Mouse (Mus musculus): Measurements from ENCODE around the gene Pi4kb.
A peak's percentile ranks its signal among the peaks of the same experiment; 100 is the strongest.

Gene Pi4kb

DNA sequence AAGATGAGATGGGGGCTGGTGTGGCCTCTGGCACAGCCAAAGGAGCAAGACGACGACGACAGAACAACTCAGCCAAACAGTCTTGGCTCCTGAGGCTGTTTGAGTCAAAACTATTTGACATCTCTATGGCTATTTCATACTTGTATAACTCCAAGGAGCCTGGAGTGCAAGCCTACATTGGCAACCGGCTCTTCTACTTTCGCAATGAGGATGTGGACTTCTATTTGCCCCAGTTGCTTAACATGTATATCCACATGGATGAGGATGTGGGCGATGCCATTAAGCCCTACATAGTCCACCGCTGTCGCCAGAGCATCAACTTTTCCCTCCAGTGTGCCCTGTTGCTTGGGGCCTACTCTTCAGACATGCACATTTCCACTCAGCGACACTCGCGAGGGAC is 9.8 kb downstream of the Pi4kb start:
- TF ChIP-seq GATA4 (IDR thresholded peaks at IDR 0.05; ENCODE audit: insufficient replicate concordance, low read length), result no peak

DNA sequence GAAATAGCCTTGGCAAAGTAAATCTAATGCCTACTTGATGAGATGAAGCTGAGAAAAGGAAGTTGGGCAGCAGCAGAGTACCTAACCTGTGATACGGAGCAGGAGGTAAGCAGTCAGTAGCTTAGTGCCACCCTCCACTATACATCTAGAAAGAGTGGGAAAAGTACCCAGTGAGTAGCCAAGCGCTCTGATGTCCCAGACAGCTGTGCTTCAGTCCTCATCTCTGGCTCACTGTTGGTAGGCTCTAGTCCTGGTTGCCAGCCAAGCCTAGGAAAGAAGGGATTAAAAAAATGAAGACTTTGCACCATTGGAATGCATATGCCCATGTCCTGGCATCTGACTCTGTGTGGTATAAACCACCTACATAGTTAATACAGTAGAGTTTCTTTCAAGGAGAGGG is 11.0 kb downstream of the Pi4kb start:
- TF ChIP-seq GATA4 (IDR thresholded peaks at IDR 0.05; ENCODE audit: insufficient replicate concordance, low read length), result no peak

DNA sequence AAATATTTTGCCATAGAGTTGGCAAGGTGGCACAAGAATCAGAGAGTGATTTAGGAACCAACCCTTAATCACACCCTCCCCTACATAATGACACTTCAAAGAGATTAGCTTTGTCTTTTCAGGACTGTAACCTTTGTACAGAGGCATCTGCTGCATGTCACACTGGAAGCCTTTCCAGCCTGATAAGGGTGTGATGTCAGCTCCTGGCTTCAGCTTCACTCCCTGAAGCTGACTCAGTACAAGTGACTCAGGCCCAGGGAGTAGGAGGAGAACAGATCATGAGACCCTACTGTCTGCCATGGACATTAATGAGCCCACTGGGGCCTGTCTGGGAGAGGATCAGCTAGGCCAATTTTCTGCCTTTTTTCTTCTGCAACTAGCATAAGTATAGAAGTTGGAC is 13.0 kb downstream of the Pi4kb start:
- peak; percentile 68; the same call in 1 of the 2 replicates for TF ChIP-seq GATA4 (IDR thresholded peaks at IDR 0.05; ENCODE audit: insufficient replicate concordance, low read length)

DNA sequence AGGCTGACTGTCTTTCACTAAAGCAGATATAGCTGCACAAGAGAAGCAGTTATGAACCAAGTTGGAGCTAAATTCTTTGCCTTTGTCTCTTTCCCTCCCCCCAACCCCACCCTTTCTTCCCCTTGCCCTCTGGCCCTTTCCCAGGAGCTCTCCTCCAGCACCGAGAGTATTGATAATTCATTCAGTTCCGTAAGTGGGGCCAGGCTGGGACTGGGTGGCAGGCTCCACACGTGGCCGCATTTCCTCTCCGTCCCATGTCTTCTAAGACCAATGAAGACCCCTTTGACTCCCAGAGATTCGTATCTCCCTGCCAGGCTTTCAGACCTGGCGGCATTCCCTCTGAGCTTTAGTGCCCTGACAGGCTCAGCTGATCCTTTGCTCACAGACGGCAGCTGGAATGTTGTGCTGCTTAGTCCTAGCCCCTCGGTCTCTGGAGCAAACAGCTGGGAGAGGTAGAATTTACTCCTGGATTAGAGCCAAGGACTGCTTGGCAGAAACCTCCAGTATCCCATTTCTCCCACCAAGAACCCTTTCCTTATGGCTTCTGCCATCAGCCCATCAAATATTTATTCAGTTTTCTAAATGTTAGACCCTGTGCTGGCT is 14.7 kb downstream of the Pi4kb start:
- no peak for TF ChIP-seq GATA4 (IDR thresholded peaks at IDR 0.05; ENCODE audit: insufficient replicate concordance, low read length)

DNA sequence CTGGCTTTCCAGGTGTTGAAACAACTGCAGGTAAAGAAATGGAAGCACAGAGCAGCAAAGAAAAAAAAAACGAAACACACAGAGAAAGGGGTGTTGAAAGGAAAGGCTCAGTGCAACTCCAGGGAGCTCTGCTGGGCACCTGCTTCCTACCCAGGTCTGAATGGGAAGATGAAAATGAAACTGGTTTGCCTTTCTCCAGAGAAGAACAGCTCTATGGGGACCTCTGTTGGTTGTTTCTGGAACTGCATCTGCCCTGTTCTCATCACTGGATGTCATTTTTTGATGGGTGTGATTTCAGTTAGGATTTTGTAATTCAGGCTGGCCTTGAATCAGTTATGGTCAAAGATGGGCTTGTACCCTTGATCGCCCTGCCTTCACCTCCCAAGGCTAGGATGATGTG is 22.4 kb downstream of the Pi4kb start:
- no peak for TF ChIP-seq GATA4 (IDR thresholded peaks at IDR 0.05; ENCODE audit: insufficient replicate concordance, low read length)

DNA sequence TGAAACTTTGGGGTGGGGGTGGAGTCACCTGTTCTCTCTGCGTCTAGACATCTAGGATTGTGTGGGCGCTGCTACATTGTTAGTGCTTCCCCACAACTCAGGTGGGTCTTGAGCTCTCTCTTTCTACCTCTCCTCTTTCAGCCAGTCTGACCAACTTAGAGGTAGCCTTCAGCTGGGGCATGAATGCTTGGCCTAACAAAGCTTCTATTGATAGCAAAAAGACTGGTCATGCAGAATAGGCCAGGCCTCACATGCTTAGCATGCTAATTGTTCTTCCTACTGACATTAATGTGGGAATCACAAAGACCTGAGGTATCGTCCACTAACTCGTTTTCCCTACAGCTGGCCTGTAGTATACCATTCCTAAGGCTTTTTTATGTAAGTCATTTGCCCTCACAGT is 28.0 kb downstream of the Pi4kb start:
- no peak for TF ChIP-seq GATA4 (IDR thresholded peaks at IDR 0.05; ENCODE audit: insufficient replicate concordance, low read length)

DNA sequence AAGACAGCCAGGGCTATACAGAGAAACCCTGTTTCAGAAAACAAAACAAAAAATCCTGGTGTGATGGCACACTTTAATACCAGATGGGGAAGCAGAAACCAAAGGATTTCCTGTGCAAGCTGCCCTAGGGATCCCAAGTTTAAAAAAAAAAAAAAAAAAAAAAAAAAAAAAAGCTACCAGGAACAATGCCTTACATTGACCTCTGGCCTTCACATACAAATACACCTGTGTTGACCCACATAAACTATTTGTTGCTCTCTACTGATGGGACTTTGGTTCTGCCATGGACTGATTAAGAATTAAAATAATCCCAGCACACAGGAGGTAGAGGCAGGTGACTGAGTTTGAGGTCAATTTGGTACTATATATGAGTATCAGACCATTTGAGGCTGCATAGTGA is 28.7 kb downstream of the Pi4kb start:
- TF ChIP-seq GATA4 (IDR thresholded peaks at IDR 0.05; ENCODE audit: insufficient replicate concordance, low read length), result no peak

DNA sequence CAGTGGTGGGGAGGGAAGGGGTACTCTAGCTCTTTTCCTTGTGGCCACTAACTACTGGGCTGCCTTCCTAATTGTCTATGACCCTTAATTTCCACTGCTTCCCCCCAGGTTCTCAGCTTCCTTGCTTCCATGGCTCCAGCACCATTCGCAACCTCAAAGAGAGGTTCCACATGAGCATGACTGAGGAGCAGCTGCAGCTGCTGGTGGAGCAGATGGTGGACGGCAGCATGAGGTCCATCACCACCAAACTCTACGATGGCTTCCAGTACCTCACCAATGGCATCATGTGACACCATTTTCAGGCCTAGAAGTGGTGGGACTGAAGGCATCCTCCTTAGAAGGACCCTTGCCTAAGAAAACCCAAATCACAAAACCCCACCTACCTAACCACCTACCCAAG is 31.1 kb downstream of the Pi4kb start:
- TF ChIP-seq GATA4 (IDR thresholded peaks at IDR 0.05; ENCODE audit: insufficient replicate concordance, low read length), result no peak

DNA sequence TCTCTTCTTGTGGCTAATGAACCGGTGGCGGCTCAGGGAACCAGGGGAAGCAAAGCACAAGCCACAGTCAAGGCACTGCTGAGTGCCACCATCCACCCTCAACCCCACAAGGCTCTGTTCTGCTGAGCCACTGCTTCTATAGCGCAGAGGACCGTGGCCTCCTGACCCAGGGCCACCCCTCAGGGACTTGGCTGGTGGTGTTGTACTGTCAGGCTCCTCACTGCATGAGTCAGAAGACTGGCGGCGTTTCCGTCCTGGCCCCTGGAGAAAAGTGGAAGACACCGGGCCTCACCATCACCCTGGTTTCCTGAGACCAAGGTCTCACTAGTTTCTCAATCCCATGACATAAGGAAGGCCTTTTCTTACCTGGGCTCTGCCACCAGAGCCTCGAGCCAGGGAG is 33.2 kb downstream of the Pi4kb start:
- no peak for TF ChIP-seq GATA4 (IDR thresholded peaks at IDR 0.05; ENCODE audit: insufficient replicate concordance, low read length)

DNA sequence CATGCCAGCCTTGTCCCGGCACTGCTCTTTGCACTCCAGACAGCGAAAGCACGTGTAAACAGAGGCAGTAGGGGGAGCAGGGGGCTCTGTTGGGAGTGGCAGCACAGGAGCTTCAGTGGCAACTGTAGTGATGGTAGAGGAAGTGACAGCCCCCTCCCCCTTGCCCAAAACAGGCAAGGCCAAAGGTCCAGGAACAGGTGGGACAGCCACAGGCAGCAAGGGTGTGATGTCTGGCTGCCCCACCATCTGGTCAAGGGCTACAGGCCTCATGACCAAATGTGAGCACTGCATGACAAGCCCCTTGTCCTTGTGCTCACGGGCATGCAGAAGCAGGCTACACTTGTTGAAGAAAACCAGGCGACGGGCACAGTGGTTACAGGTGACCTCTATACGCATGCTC is 35.9 kb downstream of the Pi4kb start:
- TF ChIP-seq GATA4 (IDR thresholded peaks at IDR 0.05; ENCODE audit: insufficient replicate concordance, low read length), result no peak

DNA sequence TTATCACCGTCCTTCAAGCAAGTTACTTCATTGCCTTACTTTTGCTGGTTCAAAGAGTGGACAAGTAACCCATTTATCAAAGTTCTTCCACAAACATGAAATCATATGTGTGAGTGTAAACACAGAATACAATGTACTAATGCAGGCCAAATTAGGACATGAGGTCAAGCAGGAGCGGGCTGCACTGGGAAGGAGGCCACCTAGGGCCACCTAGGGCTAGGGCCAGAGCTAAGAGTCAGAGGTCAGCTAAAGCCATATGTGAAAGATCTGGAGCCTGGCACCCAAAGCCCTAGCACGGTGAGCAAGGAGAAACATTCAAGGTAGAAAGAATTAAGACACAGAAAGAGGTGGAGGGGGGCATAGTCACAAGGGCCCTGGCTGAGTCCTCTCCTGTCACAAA is 38.5 kb downstream of the Pi4kb start:
- no peak for TF ChIP-seq GATA4 (IDR thresholded peaks at IDR 0.05; ENCODE audit: insufficient replicate concordance, low read length)

DNA sequence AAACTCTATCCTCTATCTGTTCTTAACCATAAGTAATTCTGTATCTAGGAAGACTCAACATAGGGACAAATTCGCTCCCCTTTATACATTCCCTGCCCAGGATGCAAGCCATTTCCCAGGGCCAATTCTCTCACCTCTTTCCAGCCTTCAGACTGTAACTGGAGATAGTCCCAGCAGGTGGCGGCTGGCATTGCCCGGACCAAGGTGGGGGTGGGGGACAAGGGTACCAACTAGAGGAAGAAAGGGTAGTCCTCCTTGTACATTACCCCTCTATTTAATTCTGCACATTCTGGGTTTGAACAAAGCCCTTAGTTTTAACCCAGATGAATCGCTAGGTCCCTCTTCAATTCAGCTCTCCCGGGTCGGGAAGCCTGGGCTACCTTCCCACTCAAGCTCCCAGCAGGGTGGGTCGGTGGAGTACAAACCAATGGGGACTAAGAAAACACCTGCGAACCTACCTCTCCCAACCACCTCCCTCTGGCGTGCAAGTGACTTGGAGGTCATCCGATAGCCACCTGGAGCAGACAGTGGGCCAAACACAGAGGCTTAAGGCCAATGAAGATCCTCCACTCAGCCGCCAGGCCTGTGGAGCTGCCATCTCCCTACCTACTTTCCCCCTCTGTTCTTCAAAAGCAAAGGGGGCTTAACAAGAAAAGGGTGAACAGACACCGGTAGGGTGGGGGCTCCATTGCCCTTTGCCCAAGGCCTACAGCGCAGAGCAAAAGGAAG is 39.3 kb downstream of the Pi4kb start:
- TF ChIP-seq GATA4 (IDR thresholded peaks at IDR 0.05; ENCODE audit: insufficient replicate concordance, low read length), result no peak

DNA sequence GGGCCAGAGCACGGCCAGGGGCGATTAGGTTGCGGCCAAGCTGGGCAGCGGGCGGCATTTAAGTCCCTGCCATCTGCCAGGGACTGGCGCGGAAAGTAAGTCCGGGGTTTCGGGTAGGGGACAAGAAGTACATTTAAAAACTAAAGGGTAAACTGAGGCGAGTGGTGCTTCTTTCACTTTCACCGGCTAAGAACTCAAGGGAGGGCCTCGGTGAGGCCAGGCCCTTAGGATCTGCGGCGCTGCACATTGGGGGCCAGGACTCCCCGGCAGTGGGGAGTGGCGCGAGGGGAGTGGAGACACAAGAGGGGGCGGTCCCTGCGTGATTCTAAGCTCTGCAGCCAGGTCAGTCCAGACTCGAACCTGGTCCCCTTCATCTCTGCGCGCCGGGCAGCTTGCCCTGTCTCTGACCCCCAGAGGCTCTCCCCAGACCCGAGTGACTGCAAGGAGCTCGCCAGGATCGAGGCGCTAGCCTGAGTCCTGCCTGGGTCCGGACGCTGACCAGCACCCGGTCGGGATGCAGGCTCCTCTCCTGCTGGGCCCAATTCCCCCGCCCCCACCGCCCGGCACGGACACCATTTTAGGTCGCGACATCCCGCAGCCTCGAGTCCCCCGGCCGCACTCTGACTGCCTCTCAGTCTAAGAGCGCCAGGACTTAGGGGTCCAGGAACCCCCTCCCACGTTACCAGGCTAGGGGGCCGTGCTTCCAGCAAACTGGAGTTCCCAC is 40.1 kb downstream of the Pi4kb start:
- TF ChIP-seq GATA4 (IDR thresholded peaks at IDR 0.05; ENCODE audit: insufficient replicate concordance, low read length), result no peak

DNA sequence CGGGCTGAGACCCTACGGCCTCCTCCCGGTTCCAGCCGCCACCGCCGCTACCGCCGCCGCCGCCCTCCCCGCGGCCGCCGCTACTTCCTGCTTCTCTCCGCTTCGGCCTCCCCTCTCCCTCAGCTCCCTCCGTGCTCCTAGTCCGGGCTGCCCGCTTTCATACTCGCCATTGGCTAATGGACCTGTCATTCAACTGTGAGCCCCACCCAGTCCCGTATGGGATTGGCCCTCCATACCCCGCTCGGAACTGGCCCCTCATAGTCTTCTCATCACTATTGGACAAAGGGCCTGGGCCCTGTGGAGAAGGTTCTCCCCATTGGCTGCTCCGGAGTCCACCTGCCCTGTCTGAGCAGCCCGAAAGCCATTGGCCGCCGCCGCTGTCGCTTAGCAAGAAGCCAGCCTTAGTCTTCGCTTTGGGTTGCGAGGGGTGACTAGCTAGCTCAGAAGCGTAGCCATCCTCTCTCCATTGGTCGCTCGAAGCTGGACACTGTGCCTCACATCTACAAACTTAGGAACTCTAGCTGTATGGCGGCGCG is 40.9 kb downstream of the Pi4kb start, which contains the start of gene Zfp687:
TSS of gene Zfp687 (minus strand) at position 112 of the 536 bp plus-strand sequence.
- no peak for TF ChIP-seq GATA4 (IDR thresholded peaks at IDR 0.05; ENCODE audit: insufficient replicate concordance, low read length)

DNA sequence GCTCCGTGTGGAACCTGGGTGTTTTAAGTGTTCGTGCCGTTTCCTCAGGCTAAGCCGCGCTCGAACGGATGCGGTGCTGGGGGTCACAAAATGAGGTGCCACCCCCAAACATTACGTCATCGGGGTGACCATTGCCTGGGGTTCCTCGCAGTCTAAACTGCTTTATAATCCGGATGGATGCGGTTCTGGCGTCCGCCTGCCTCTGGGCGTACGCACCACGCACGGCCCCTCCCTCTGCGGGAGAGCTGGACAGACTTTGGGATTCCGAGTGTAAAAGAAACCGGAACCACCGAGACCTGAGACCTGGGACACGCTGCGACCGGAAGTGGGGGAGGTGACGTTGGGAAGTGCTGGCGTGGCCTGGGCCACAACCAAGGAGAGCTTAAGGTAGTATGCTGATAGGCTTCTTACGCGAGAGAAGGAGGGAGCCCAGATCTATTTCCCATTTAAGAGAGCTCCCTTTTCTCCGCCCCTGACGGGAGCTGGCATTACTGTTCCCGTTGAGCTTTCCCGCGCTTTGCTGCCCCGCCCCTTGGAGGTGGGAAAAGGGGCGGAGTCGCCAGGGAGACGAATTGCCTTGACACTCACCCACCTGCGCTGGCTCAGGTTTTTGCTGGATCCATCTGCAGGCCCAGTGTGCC is 41.5 kb downstream of the Pi4kb start:
- no peak for TF ChIP-seq GATA4 (IDR thresholded peaks at IDR 0.05; ENCODE audit: insufficient replicate concordance, low read length)
